Mouse (Mus musculus): ENCODE results near the gene Fez1. TPM values are rescaled to one million over a fixed set of nuclear protein-coding genes. Genes with fewer than 3 reads are reported as not detected.

The Fez1 gene
- polyA plus RNA-seq (2014; fragmentation: Nextera tagmentation; extraction: Ambion mirVana) = 24.0 and 25.5 TPM in 2 replicates

DNA sequence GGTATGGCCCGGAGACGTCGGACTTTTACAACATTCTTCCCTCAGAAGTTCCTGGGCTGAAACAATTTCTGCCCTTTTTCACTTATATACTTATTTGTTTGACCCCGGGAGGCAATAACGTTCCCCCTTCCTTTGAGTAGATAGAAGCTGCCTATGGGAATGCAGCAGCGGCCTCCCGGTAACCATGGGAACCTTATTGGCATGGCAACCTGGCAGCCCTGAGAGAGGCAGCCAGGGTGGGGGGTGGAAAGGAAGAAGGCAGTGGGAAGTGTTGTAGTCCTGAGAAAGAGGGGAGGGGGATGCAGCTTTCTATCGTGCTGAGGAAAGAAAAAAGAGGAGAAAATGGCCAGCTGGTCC is at the start of gene Fez1:
TSS of gene Fez1 (plus strand) at position 221 of the 357 bp plus-strand sequence.
- H3K9me3 ChIP-seq (ENCODE audit: control insufficient read depth, low read depth, low read length) = no peaks in the 10 kb centered on the region
- H3K27ac ChIP-seq (ENCODE audit: low read length) = 0 out of 2 replicates have a peak within 1 kb of the TSS, but pooled peaks have one; percentile 15
- peak; percentile 74; the same call in 1 of the 2 replicates for ATAC-seq (ENCODE audit: insufficient number of reproducible peaks, insufficient read depth, low FRiP score, low read depth)
- peaks cover 6% of the 10 kb centered on the region; the same call in 1 of the 2 replicates for H3K4me1 ChIP-seq (ENCODE audit: control insufficient read depth, insufficient read depth, low read length)
- H3K4me3 ChIP-seq (ENCODE audit: low read depth, low read length) = no peak within 1 kb of the TSS
- 4% methylated on average over 8 of the region's 8 CpGs for WGBS
- H3K9ac ChIP-seq (replicated peaks; ENCODE audit: low read depth, low read length) = no peak within 1 kb of the TSS
- peak within 1 kb of the TSS; percentile 1; the same call in 1 of the 2 replicates for H3K4me2 ChIP-seq (replicated peaks; ENCODE audit: low read depth, low read length)
- no peaks in the 10 kb centered on the region for H3K36me3 ChIP-seq (ENCODE audit: control insufficient read depth, insufficient read depth, low read length)
- H3K27me3 ChIP-seq (ENCODE audit: control insufficient read depth, insufficient read depth, low read length) = no peaks in the 10 kb centered on the region

DNA sequence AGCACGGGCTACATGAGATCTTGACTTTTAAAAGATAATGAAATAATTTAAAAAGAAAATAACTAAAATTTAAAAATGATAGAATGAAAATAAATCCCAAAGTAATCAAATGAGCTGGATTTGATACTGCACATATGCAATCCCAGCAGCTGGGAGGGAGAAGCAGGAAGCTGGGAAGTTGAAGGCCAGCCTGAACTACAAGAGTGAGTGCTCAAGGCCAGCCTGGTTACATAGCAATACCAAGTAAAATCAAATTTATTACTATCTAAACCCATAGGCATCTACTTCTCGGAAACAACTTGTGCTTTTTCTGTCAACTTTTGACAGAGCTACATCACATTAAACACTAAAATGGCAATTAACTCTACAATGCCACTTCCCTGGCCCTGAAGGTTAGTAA is 37.7 kb upstream of the Fez1 start:
- H3K36me3 ChIP-seq (ENCODE audit: control insufficient read depth, insufficient read depth, low read length) = peaks cover 70% of the 10 kb centered on the region
- 84% methylated on average over 2 of the region's 2 CpGs for WGBS
- no peak overlapping the region for H3K27ac ChIP-seq (ENCODE audit: low read length)
- ATAC-seq (ENCODE audit: insufficient number of reproducible peaks, insufficient read depth, low FRiP score, low read depth) = no peak
- no peaks in the 10 kb centered on the region for H3K4me1 ChIP-seq (ENCODE audit: control insufficient read depth, insufficient read depth, low read length)
- H3K27me3 ChIP-seq (ENCODE audit: control insufficient read depth, insufficient read depth, low read length) = no peaks in the 10 kb centered on the region
- no peak overlapping the region for H3K4me2 ChIP-seq (replicated peaks; ENCODE audit: low read depth, low read length)
- no peak overlapping the region for H3K4me3 ChIP-seq (ENCODE audit: low read depth, low read length)
- no peak overlapping the region for H3K9ac ChIP-seq (replicated peaks; ENCODE audit: low read depth, low read length)
- H3K9me3 ChIP-seq (ENCODE audit: control insufficient read depth, low read depth, low read length) = no peaks in the 10 kb centered on the region

DNA sequence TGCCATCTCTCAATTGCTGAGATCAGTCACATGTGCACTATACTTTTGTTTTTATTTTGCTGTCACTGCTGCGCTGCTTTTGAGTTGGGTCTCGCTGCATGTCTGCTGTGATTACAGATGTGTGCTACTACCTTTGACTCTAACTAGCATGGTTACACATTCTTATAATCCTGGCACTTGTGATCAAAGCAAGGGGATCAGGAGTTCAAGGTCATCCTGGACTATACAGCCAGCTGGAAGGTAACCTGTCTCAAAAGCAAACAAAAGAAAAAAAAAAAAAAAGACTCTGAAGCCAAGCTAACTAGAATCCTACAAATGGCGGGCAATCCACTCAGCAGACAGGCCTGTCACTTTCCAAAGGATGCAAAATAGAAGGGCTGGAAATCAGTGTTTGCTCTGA is 29.5 kb upstream of the Fez1 start:
- Histone ChIP-seq H3K4me3 (ENCODE audit: low read depth, low read length) (no peak overlapping the region), H3K9ac (replicated peaks; ENCODE audit: low read depth, low read length) (no peak overlapping the region), H3K27me3 (ENCODE audit: control insufficient read depth, insufficient read depth, low read length) (no peaks in the 10 kb centered on the region), H3K4me2 (replicated peaks; ENCODE audit: low read depth, low read length) (no peak overlapping the region), H3K36me3 (ENCODE audit: control insufficient read depth, insufficient read depth, low read length) (peaks cover 47% of the 10 kb centered on the region), H3K27ac (ENCODE audit: low read length) (no peak overlapping the region), H3K4me1 (ENCODE audit: control insufficient read depth, insufficient read depth, low read length) (peaks cover 12% of the 10 kb centered on the region), H3K9me3 (ENCODE audit: control insufficient read depth, low read depth, low read length) (no peaks in the 10 kb centered on the region)
- 87% methylated on average over 3 of the region's 3 CpGs for WGBS
- no peak for ATAC-seq (ENCODE audit: insufficient number of reproducible peaks, insufficient read depth, low FRiP score, low read depth)

DNA sequence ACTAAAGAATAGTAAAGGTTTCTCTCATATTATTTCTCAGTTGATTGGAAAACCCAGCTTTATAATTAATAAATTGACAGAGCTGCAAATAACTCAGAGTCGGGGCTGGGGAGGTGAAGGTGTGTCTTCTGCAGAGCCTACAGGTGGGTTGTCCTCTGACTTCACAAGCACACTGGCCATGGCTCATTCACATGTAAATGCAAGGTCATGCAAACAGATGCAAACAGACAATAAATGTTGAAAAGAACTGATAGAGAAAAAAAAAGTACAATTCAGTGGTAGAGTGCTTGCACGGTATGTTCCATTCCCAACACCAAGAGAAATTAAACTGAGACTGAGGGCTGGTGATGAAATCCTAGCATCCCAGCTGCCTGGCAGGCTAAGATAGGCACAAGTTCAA is 27.2 kb upstream of the Fez1 start:
- Histone ChIP-seq H3K4me3 (ENCODE audit: low read depth, low read length) (no peak overlapping the region), H3K27ac (ENCODE audit: low read length) (no peak overlapping the region), H3K36me3 (ENCODE audit: control insufficient read depth, insufficient read depth, low read length) (peaks cover 25% of the 10 kb centered on the region), H3K27me3 (ENCODE audit: control insufficient read depth, insufficient read depth, low read length) (no peaks in the 10 kb centered on the region), H3K4me1 (ENCODE audit: control insufficient read depth, insufficient read depth, low read length) (peaks cover 12% of the 10 kb centered on the region), H3K9ac (replicated peaks; ENCODE audit: low read depth, low read length) (no peak overlapping the region), H3K9me3 (ENCODE audit: control insufficient read depth, low read depth, low read length) (no peaks in the 10 kb centered on the region), H3K4me2 (replicated peaks; ENCODE audit: low read depth, low read length) (no peak overlapping the region)
- ATAC-seq (ENCODE audit: insufficient number of reproducible peaks, insufficient read depth, low FRiP score, low read depth) = no peak
- WGBS = 86% methylated on average over 2 of the region's 2 CpGs

DNA sequence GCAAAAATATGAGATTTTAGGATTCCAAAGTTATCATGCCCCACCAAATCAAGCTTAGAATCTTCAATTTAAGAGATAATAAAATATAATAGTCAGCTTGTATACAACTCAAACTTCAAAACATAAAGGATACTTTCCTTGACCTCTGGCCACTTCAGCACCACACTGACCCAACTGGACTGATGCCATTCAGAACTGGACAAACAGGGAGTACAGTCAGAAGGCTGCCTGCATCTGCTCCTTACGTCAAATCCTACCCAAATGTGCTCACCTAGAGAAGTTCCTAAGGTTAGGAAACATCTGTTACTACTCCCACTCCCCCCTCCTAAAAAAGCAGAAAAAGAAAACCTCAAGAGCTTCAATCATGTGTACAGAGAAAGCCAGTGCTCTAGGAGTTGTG is 26.1 kb upstream of the Fez1 start:
- Histone ChIP-seq H3K4me1 (ENCODE audit: control insufficient read depth, insufficient read depth, low read length) (peaks cover 12% of the 10 kb centered on the region), H3K27ac (ENCODE audit: low read length) (no peak overlapping the region), H3K9me3 (ENCODE audit: control insufficient read depth, low read depth, low read length) (no peaks in the 10 kb centered on the region), H3K4me2 (replicated peaks; ENCODE audit: low read depth, low read length) (peak overlapping the region; percentile 85; the same call in 1 of the 2 replicates), H3K36me3 (ENCODE audit: control insufficient read depth, insufficient read depth, low read length) (peaks cover 19% of the 10 kb centered on the region), H3K4me3 (ENCODE audit: low read depth, low read length) (no peak overlapping the region; the same call in 1 of the 2 replicates), H3K9ac (replicated peaks; ENCODE audit: low read depth, low read length) (no peak overlapping the region), H3K27me3 (ENCODE audit: control insufficient read depth, insufficient read depth, low read length) (no peaks in the 10 kb centered on the region)
- no peak for ATAC-seq (ENCODE audit: insufficient number of reproducible peaks, insufficient read depth, low FRiP score, low read depth)
- WGBS = 83% methylated on average over 1 of the region's 1 CpGs

DNA sequence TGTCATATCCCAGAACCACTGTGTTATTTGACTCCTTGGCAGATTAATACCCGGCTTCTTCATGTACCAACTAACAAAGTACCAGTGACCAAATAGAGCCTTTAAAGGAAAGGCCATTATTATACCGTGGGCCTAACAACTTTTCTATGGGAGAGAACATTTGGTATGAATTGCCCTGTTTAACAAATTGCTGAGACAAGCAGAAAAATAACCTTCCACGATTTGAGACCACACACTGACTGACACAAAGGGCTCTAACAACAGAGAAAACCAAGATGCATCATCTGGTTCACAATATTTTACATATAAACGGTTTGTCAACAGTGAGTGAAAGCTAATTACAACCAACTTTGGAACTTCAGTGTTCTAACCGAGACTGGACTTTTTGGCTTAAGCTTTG is 25.4 kb upstream of the Fez1 start:
- no peak for ATAC-seq (ENCODE audit: insufficient number of reproducible peaks, insufficient read depth, low FRiP score, low read depth)
- WGBS = 14% methylated on average over 5 of the region's 5 CpGs
- peaks cover 12% of the 10 kb centered on the region for H3K4me1 ChIP-seq (ENCODE audit: control insufficient read depth, insufficient read depth, low read length)
- no peak overlapping the region for H3K27ac ChIP-seq (ENCODE audit: low read length)
- peak overlapping the region; percentile 85 for H3K4me2 ChIP-seq (replicated peaks; ENCODE audit: low read depth, low read length)
- H3K36me3 ChIP-seq (ENCODE audit: control insufficient read depth, insufficient read depth, low read length) = peaks cover 13% of the 10 kb centered on the region
- H3K9me3 ChIP-seq (ENCODE audit: control insufficient read depth, low read depth, low read length) = no peaks in the 10 kb centered on the region
- peak overlapping the region; percentile 97 for H3K9ac ChIP-seq (replicated peaks; ENCODE audit: low read depth, low read length)
- no peaks in the 10 kb centered on the region for H3K27me3 ChIP-seq (ENCODE audit: control insufficient read depth, insufficient read depth, low read length)
- peak overlapping the region; percentile 98 for H3K4me3 ChIP-seq (ENCODE audit: low read depth, low read length)

DNA sequence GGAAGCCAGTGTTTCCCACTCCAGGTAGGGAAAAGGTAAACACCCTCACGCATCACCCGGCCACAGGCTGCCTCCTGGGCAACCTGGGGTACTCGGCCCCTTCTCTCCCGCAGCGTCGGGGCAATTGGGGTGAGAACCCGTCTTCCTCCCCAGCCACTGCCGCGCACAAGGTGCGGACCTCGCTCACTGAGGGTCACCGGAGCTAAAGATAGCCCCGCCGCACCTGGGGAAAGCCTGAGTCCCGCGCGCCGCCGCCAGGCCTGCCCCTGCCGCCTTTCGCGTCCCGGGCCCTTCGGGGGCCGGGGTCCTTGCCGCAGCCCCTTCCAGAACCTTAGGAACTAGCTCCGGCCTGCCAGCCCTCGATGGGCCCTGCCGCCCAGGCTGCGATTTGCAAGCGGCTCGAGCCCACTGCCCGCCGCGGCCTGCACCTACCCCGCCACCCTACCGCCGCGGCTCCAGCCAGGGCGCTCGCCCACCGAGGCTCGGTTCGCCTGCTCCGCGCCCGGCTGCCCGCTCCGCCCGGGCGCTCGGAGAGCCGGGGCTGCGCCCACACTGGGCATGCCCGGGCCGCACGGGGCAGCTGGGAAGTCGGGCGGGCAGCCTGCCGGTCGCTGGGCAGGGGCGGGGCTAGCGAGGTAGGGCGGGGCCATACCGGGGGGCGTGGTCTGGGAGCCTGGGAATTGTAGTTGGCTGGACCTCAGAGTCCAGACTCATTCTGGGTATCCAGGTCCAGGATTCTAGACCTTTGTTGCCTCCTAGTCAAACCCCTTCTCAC is 24.7 kb upstream of the Fez1 start, which contains the start of gene Ei24:
TSS of gene Ei24 (minus strand) at position 613 of the 775 bp plus-strand sequence.
- peak within 1 kb of the TSS; percentile 85 for H3K4me2 ChIP-seq (replicated peaks; ENCODE audit: low read depth, low read length)
- ATAC-seq (ENCODE audit: insufficient number of reproducible peaks, insufficient read depth, low FRiP score, low read depth) = peak; percentile 99
- no peaks in the 10 kb centered on the region for H3K9me3 ChIP-seq (ENCODE audit: control insufficient read depth, low read depth, low read length)
- no peaks in the 10 kb centered on the region for H3K27me3 ChIP-seq (ENCODE audit: control insufficient read depth, insufficient read depth, low read length)
- H3K9ac ChIP-seq (replicated peaks; ENCODE audit: low read depth, low read length) = peak within 1 kb of the TSS; percentile 97
- peak within 1 kb of the TSS; percentile 61 for H3K27ac ChIP-seq (ENCODE audit: low read length)
- peaks cover 12% of the 10 kb centered on the region for H3K4me1 ChIP-seq (ENCODE audit: control insufficient read depth, insufficient read depth, low read length)
- H3K4me3 ChIP-seq (ENCODE audit: low read depth, low read length) = peak within 1 kb of the TSS; percentile 98
- WGBS = under 1% methylated on average over 66 of the region's 66 CpGs
- peaks cover 7% of the 10 kb centered on the region; the same call in 1 of the 2 replicates for H3K36me3 ChIP-seq (ENCODE audit: control insufficient read depth, insufficient read depth, low read length)

DNA sequence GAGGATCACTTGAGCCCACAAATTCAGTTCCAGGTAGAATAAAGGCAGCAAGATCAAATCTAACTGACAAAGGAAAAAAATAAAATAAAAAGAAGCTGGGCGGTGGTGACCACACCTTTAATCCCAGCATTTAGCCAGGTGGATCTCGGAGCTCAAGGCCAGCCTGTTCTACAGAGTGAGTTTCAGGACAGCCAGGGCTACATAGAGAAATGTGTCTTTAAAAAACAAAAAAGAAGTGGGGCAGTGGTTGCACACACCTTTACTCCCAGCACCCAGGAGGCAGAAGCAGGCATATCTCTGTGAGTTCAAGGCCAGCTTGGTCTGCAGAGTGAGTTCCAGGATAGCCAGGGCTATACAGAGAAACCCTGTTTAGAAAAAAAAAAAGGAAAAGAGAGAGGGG is 19.7 kb upstream of the Fez1 start:
- Histone ChIP-seq H3K27ac (ENCODE audit: low read length) (no peak overlapping the region), H3K4me3 (ENCODE audit: low read depth, low read length) (no peak overlapping the region), H3K4me2 (replicated peaks; ENCODE audit: low read depth, low read length) (no peak overlapping the region), H3K27me3 (ENCODE audit: control insufficient read depth, insufficient read depth, low read length) (no peaks in the 10 kb centered on the region), H3K36me3 (ENCODE audit: control insufficient read depth, insufficient read depth, low read length) (no peaks in the 10 kb centered on the region), H3K9me3 (ENCODE audit: control insufficient read depth, low read depth, low read length) (no peaks in the 10 kb centered on the region), H3K9ac (replicated peaks; ENCODE audit: low read depth, low read length) (no peak overlapping the region), H3K4me1 (ENCODE audit: control insufficient read depth, insufficient read depth, low read length) (no peaks in the 10 kb centered on the region)
- no peak for ATAC-seq (ENCODE audit: insufficient number of reproducible peaks, insufficient read depth, low FRiP score, low read depth)
- WGBS = 82% methylated on average over 2 of the region's 2 CpGs
